Mouse (Mus musculus) brain, embryonic 14.5 days (tissue): ENCODE results near the gene Elmsan1.

Experiments
- CTCF ChIP-seq: fragments of 200-500 bp; IDR thresholded peaks from 2 replicates; pipeline ENCODE4 v1.5.1; 2012; ENCODE audit warnings: inconsistent platforms, mild to moderate bottlenecking, moderate library complexity, borderline replicate concordance; ENCODE audit not compliant: insufficient read depth, insufficient read length; ENCODE audit errors: extremely low read depth
- POLR2A ChIP-seq: fragments of 200-500 bp; IDR thresholded peaks from 2 replicates; pipeline ENCODE4 v1.6.1; 2012; ENCODE audit warnings: mild to moderate bottlenecking, inconsistent platforms, borderline replicate concordance; ENCODE audit not compliant: poor library complexity, insufficient read depth, insufficient read length, severe bottlenecking; ENCODE audit errors: extremely low read depth

- TF ChIP-seq POLR2A (no peak), CTCF (no peak)
Measured at GRCm38 (mm10) chr12:84187752-84188601, 30.7 kb downstream of the Elmsan1 start.
